Mouse (Mus musculus) cerebellum, adult 2 months (tissue): ENCODE data around the gene Copz2. TPM values are rescaled to one million over a fixed set of nuclear protein-coding genes. Genes with fewer than 3 reads are reported as not detected.
"Not testable (repeated sequence)": the region's sequence is repeated elsewhere in the genome, so short reads cannot be mapped to it uniquely, and the experiment has no call there.

Experiments used
- DNase-seq, 2 experiments: peaks; one replicate each; pipeline ENCODE4 v3.0.0; 2021
- H3K27ac ChIP-seq: fragments of 200-500 bp; 2 replicates; pipeline ENCODE4 v1.5.1; 2012; ENCODE audit warnings: low read length, control low read depth, inconsistent platforms; ENCODE audit not compliant: insufficient read depth
- H3K27me3 ChIP-seq: fragments of 200-500 bp; 2 replicates; pipeline ENCODE4 v1.6.1; 2012; ENCODE audit warnings: inconsistent platforms, mild to moderate bottlenecking, low read length, moderate library complexity; ENCODE audit not compliant: control insufficient read depth, insufficient read depth
- H3K4me1 ChIP-seq: fragments of 200-500 bp; 2 replicates; pipeline ENCODE4 v1.6.1; 2011; ENCODE audit warnings: low read length; ENCODE audit not compliant: control insufficient read depth, insufficient read depth
- H3K4me3 ChIP-seq: fragments of 200-500 bp; replicated peaks from 2 replicates; pipeline ENCODE3; 2011; ENCODE audit warnings: mild to moderate bottlenecking, low read depth, low read length, control low read depth; ENCODE audit not compliant: insufficient read depth
- CTCF ChIP-seq: fragments of 200-500 bp; IDR thresholded peaks from 2 replicates; pipeline ENCODE4 v1.5.1; 2011; ENCODE audit warnings: low read depth, mild to moderate bottlenecking, control low read depth, low read length, moderate library complexity, borderline replicate concordance; ENCODE audit not compliant: insufficient read depth
- POLR2A ChIP-seq: fragments of 200-500 bp; IDR thresholded peaks from 2 replicates; pipeline ENCODE4 v1.6.1; 2011; ENCODE audit warnings: low read length, control low read depth, borderline replicate concordance; ENCODE audit not compliant: insufficient read depth
- WGBS: fragments of 180-500 bp; shearing (Covaris S2); methylation state at CpG from one replicate; pipeline ENCODE4 v1.1.7; 2018; 5-methylcytosine and 5-hydroxymethylcytosine counted together
- polyA plus RNA-seq: library from polyadenylated mRNA; depleted of rRNA; stranded (reverse); fragments of >200 nt; gene quantifications from 2 replicates; pipeline ENCODE4 v1.2.3, GENCODE M21; 2012; rRNA removed

The Copz2 gene
- 9.5 and 10.9 TPM in 2 replicates for polyA plus RNA-seq

- Histone ChIP-seq H3K27me3 (no peaks in the 10 kb centered on the region; the same call in 1 of the 2 replicates), H3K4me3 (no peak within 1 kb of the TSS), H3K27ac (no peak within 1 kb of the TSS), H3K4me1 (no peaks in the 10 kb centered on the region)
- no peak for DNase-seq
- WGBS = 3% methylated on average over 57 of the region's 60 CpGs
- TF ChIP-seq POLR2A = no peak
- TF ChIP-seq CTCF = no peak
Observed at GRCm38 (mm10) chr11:96849681-96850467, at the start of gene Copz2. Gene Copz2, plus strand, starts transcription at chr11:96849870.

GRCm38 (mm10) chr11:96805606-96806005, 44.1 kb upstream of the Copz2 start:
- no peak overlapping the region for H3K27ac ChIP-seq
- H3K4me3 ChIP-seq = no peak overlapping the region
- DNase-seq = no peak
- 0 out of 2 replicates have a peak, but pooled peaks cover 2% of the 10 kb centered on the region for H3K4me1 ChIP-seq
- no peaks in the 10 kb centered on the region for H3K27me3 ChIP-seq
- no peak for TF ChIP-seq CTCF
- no peak for TF ChIP-seq POLR2A
- WGBS = 94% methylated on average over 5 of the region's 5 CpGs

GRCm38 (mm10) chr11:96808066-96808465, 41.6 kb upstream of the Copz2 start:
- Histone ChIP-seq H3K27me3 (no peaks in the 10 kb centered on the region), H3K4me3 (no peak overlapping the region), H3K27ac (no peak overlapping the region), H3K4me1 (0 out of 2 replicates have a peak, but pooled peaks cover 2% of the 10 kb centered on the region)
- TF ChIP-seq CTCF (peak; percentile 11; the same call in 1 of the 2 replicates), POLR2A (no peak)
- no peak for DNase-seq
- 23% methylated on average over 1 of the region's 1 CpGs for WGBS

- 36% methylated on average over 6 of the region's 6 CpGs for WGBS
- 0 out of 2 replicates have a peak, but pooled peaks cover 2% of the 10 kb centered on the region for H3K4me1 ChIP-seq
- DNase-seq = peak; percentile 52 to 73
- no peak for TF ChIP-seq POLR2A
- TF ChIP-seq CTCF = no peak
- H3K27me3 ChIP-seq = no peaks in the 10 kb centered on the region
- H3K27ac ChIP-seq = peak overlapping the region; percentile 84
- H3K4me3 ChIP-seq = no peak overlapping the region
Observed at GRCm38 (mm10) chr11:96809562-96810235, 40.0 kb upstream of the Copz2 start.

GRCm38 (mm10) chr11:96811188-96811587, 38.5 kb upstream of the Copz2 start:
- H3K27me3 ChIP-seq, H3K4me1 ChIP-seq, DNase-seq, H3K27ac ChIP-seq, H3K4me3 ChIP-seq: not testable (repeated sequence)
- WGBS = 86% methylated on average over 1 of the region's 1 CpGs

- H3K4me1 ChIP-seq = peaks cover 7% of the 10 kb centered on the region; the same call in 1 of the 2 replicates
Observed at GRCm38 (mm10) chr11:96813455-96813854, 36.2 kb upstream of the Copz2 start.

GRCm38 (mm10) chr11:96813920-96814319, 35.8 kb upstream of the Copz2 start:
- no peak for DNase-seq
- Histone ChIP-seq H3K27me3 (no peaks in the 10 kb centered on the region), H3K4me3 (no peak overlapping the region), H3K4me1 (peaks cover 9% of the 10 kb centered on the region), H3K27ac (no peak overlapping the region)
- TF ChIP-seq CTCF = no peak
- no peak for TF ChIP-seq POLR2A
- WGBS = 91% methylated on average over 5 of the region's 5 CpGs

More at GRCm38 (mm10) chr11:96813455-96813854, 36.2 kb upstream of the Copz2 start:
- no peak overlapping the region for H3K27ac ChIP-seq
- DNase-seq = no peak
- 91% methylated on average over 4 of the region's 4 CpGs for WGBS
- H3K27me3 ChIP-seq = no peaks in the 10 kb centered on the region
- TF ChIP-seq POLR2A (no peak), CTCF (no peak)
- H3K4me3 ChIP-seq = no peak overlapping the region

DNA sequence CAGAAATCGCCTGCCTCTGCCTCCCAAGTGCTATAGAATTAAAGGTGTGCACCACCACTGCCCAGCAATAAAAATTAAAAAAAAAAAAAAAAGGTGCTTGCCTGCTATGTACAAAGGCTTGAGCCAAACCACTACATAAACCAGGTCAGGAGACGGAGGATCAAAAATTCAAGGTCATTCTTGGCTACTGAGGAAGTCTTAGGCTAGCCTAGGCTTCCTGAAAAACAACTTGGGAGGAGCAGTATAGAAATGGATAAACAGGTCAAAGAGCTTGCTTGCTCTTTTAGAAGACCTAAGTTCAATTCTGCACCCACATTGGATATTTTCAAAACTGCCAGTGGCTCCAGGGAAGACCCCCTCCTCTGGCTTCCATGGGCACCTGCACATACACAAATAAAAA, 35.2 kb upstream of the Copz2 start:
- WGBS = 72% methylated on average over 2 of the region's 2 CpGs

More for the DNA sequence above, 35.2 kb upstream of the Copz2 start:
- TF ChIP-seq POLR2A (no peak), CTCF (no peak)
- DNase-seq = no peak
- Histone ChIP-seq H3K27me3 (no peaks in the 10 kb centered on the region), H3K4me1 (peaks cover 13% of the 10 kb centered on the region), H3K27ac (no peak overlapping the region), H3K4me3 (no peak overlapping the region)
